Mouse (Mus musculus) kidney, adult 2 months (tissue): ENCODE results near the gene Golt1a.

Experiments used
- CTCF ChIP-seq: fragments of 200-500 bp; conservative IDR thresholded peaks from 2 replicates; pipeline ENCODE4 v1.5.1; 2011; ENCODE audit warnings: low read depth, mild to moderate bottlenecking, control low read depth, low read length, moderate library complexity, mixed read lengths; ENCODE audit not compliant: insufficient read depth, insufficient read length
- POLR2A ChIP-seq: fragments of 200-500 bp; IDR thresholded peaks from one replicate; pipeline ENCODE4 v1.6.1; 2011; ENCODE audit warnings: low read depth, low read length, control low read depth

DNA sequence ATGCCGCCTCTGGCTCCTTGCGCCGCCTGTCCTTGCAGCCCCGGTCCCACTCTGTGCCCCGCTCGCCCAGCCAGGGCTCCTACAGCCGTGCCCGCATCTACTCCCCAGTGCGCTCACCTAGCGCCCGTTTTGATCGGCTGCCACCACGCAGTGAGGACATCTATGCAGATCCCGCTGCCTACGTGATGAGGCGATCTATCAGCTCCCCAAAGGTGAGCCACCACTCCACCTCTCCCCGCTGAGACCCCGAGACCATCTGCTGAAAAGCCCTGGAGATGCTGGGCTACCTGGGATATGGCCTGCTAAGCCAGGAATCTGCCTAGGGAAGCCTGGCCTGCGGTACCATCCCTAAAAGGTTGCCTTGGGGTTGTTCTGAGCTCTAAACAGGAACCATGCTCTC, 35.4 kb upstream of the Golt1a start:
- TF ChIP-seq CTCF (no peak), POLR2A (no peak)
